Mouse (Mus musculus) olfactory bulb, adult 2 months (tissue): ENCODE data around the gene Hpcal4.

Experiments
- CTCF ChIP-seq: fragments of 200-500 bp; IDR thresholded peaks from 2 replicates; pipeline ENCODE4 v1.5.1; 2012; ENCODE audit warnings: low read depth, mild to moderate bottlenecking, low read length, moderate library complexity; ENCODE audit not compliant: insufficient read depth
- POLR2A ChIP-seq: fragments of 200-500 bp; IDR thresholded peaks from 2 replicates; pipeline ENCODE4 v1.6.1; 2012; ENCODE audit warnings: mild to moderate bottlenecking, low read depth, low read length, moderate library complexity; ENCODE audit not compliant: insufficient read depth

GRCm38 (mm10) chr4:123184816-123185215, 1.8 kb downstream of the Hpcal4 start:
- no peak for TF ChIP-seq CTCF
- TF ChIP-seq POLR2A, result no peak
